Mouse (Mus musculus) CH12.LX (cell line): ENCODE measurements at regions not wholly inside any gene's neighbourhood (a gene's known extent, or its start where the extent isn't known, plus 50 kb on each side); places are given as distances from the start of the nearest gene placed in this dataset.

Source experiments
- DNase-seq: peaks from one replicate; pipeline ENCODE4 v3.0.0-alpha.2; 2013; ENCODE audit errors: extremely low read depth
- H3K27ac ChIP-seq: 2 replicates; pipeline ENCODE4 v1.5.1; 2012; ENCODE audit warnings: low read depth, mild to moderate bottlenecking, control low read depth, moderate library complexity; ENCODE audit not compliant: insufficient read depth
- H3K27me3 ChIP-seq: replicated peaks from 2 replicates; pipeline ENCODE3; 2012; ENCODE audit warnings: inconsistent platforms
- H3K36me3 ChIP-seq, 2 experiments: replicated peaks in 1 of 2; 2 replicates each; pipeline versions ENCODE3 to v1.6.1; 2012; ENCODE audit warnings: inconsistent platforms in 1 of 2, low read length in 1 of 2, mild to moderate bottlenecking in 1 of 2, mixed read lengths in 1 of 2, moderate library complexity in 1 of 2; ENCODE audit not compliant: control insufficient read depth in 1 of 2, insufficient read depth in 1 of 2
- H3K4me1 ChIP-seq, 2 experiments: 2 replicates each; pipeline ENCODE4 v1.6.1; 2012; ENCODE audit warnings: inconsistent platforms in 1 of 2, moderate library complexity in 1 of 2; ENCODE audit not compliant: insufficient read depth in 2 of 2, control insufficient read depth in 1 of 2
- H3K4me2 ChIP-seq: 2 replicates; pipeline ENCODE4 v1.6.1; 2012; ENCODE audit warnings: low read depth, mild to moderate bottlenecking, control low read depth; ENCODE audit not compliant: poor library complexity, insufficient read depth, severe bottlenecking
- H3K4me3 ChIP-seq, 3 experiments: fragments of 150-350 bp in 1 of 3; sonication (generic) in 1 of 3; replicated peaks in 1 of 3; 2 replicates each; pipeline versions ENCODE3 to v1.5.1; 2011 to 2012; ENCODE audit warnings: low read depth in 2 of 3, low read length in 2 of 3, mild to moderate bottlenecking in 2 of 3, moderate library complexity in 2 of 3, control low read depth in 1 of 3, improper control_type of control experiment in 1 of 3, inconsistent platforms in 1 of 3, mixed read lengths in 1 of 3; ENCODE audit not compliant: poor library complexity in 1 of 3
- H3K79me2 ChIP-seq: replicated peaks from 2 replicates; pipeline ENCODE4 v1.6.1; 2012; ENCODE audit warnings: mild to moderate bottlenecking, moderate library complexity; ENCODE audit not compliant: control insufficient read depth, poor library complexity, insufficient read depth, severe bottlenecking; ENCODE audit errors: extremely low read depth
- H3K9ac ChIP-seq: 2 replicates; pipeline ENCODE4 v1.6.1; 2012; ENCODE audit warnings: low read depth, mild to moderate bottlenecking, control low read depth, moderate library complexity; ENCODE audit not compliant: insufficient read depth
- H3K9me3 ChIP-seq: replicated peaks from 2 replicates; pipeline ENCODE3; 2012; ENCODE audit warnings: low read length, inconsistent platforms, mixed read lengths
- CHD1 ChIP-seq: IDR thresholded peaks from 2 replicates; pipeline ENCODE4 v1.6.1; 2012; ENCODE audit warnings: low read depth, low read length, improper control_type of control experiment, inconsistent platforms
- CHD2 ChIP-seq: IDR thresholded peaks from 2 replicates; pipeline ENCODE4 v1.6.1; 2011; ENCODE audit warnings: low read length, improper control_type of control experiment
- CTCF ChIP-seq, 2 experiments: IDR thresholded peaks in 1 of 2; conservative IDR thresholded peaks in 1 of 2; 2 replicates each; pipeline ENCODE4 v1.5.1; 2011 to 2012; ENCODE audit warnings: low read depth in 2 of 2, low read length in 2 of 2, improper control_type of control experiment in 1 of 2, inconsistent platforms in 1 of 2, mild to moderate bottlenecking in 1 of 2, moderate library complexity in 1 of 2
- EP300 ChIP-seq: IDR thresholded peaks from 2 replicates; pipeline ENCODE4 v1.6.1; 2011; ENCODE audit warnings: low read length, improper control_type of control experiment
- HCFC1 ChIP-seq: IDR thresholded peaks from 2 replicates; pipeline ENCODE4 v1.6.1; 2012; ENCODE audit warnings: low read depth, mild to moderate bottlenecking, inconsistent platforms, low read length, improper control_type of control experiment
- KAT2A ChIP-seq: IDR thresholded peaks from 2 replicates; pipeline ENCODE4 v1.6.1; 2012; ENCODE audit warnings: low read length, improper control_type of control experiment, inconsistent platforms; ENCODE audit not compliant: insufficient replicate concordance
- MAFK ChIP-seq: IDR thresholded peaks from 2 replicates; pipeline ENCODE4 v1.6.1; 2011; ENCODE audit warnings: low read length, improper control_type of control experiment; ENCODE audit not compliant: insufficient replicate concordance
- MAX ChIP-seq: IDR thresholded peaks from 2 replicates; pipeline ENCODE4 v1.6.1; 2011; ENCODE audit warnings: low read length, improper control_type of control experiment
- MEF2A ChIP-seq: IDR thresholded peaks from 2 replicates; pipeline ENCODE4 v1.6.1; 2014; ENCODE audit warnings: low read depth, mild to moderate bottlenecking, inconsistent platforms, low read length, improper control_type of control experiment, borderline replicate concordance
- NELFE ChIP-seq: IDR thresholded peaks from 2 replicates; pipeline ENCODE4 v1.6.1; 2011; ENCODE audit warnings: low read depth, low read length, improper control_type of control experiment
- NRF1 ChIP-seq: IDR thresholded peaks from 2 replicates; pipeline ENCODE4 v1.6.1; 2014; ENCODE audit warnings: low read depth, mild to moderate bottlenecking, inconsistent platforms, low read length, improper control_type of control experiment, moderate library complexity
- PAX5 ChIP-seq: IDR thresholded peaks from 2 replicates; pipeline ENCODE4 v1.6.1; 2012; ENCODE audit warnings: low read length, inconsistent platforms, mixed read lengths
- POLR2A ChIP-seq: IDR thresholded peaks from 2 replicates; pipeline ENCODE4 v1.6.1; 2011; ENCODE audit warnings: low read depth, mild to moderate bottlenecking, improper control_type of control experiment, low read length
- POLR2AphosphoS2 ChIP-seq: IDR thresholded peaks from 2 replicates; pipeline ENCODE4 v1.6.1; 2011; ENCODE audit warnings: low read depth, low read length, improper control_type of control experiment
- RAD21 ChIP-seq: IDR thresholded peaks from 2 replicates; pipeline ENCODE4 v1.6.1; 2011; ENCODE audit warnings: low read depth, mild to moderate bottlenecking, low read length, improper control_type of control experiment, moderate library complexity
- RCOR1 ChIP-seq: conservative IDR thresholded peaks from 2 replicates; pipeline ENCODE4 v1.6.1; 2012; ENCODE audit warnings: low read depth, mild to moderate bottlenecking, inconsistent platforms, low read length, improper control_type of control experiment
- TBP ChIP-seq: conservative IDR thresholded peaks from 2 replicates; pipeline ENCODE4 v1.6.1; 2011; ENCODE audit warnings: low read depth, low read length, improper control_type of control experiment
- UBTF ChIP-seq: IDR thresholded peaks from 2 replicates; pipeline ENCODE4 v1.6.1; 2012; ENCODE audit warnings: low read depth, mild to moderate bottlenecking, inconsistent platforms, low read length, improper control_type of control experiment, moderate library complexity
- USF1 ChIP-seq: IDR thresholded peaks from 2 replicates; pipeline ENCODE4 v1.6.1; 2014; ENCODE audit warnings: low read depth, mild to moderate bottlenecking, inconsistent platforms, low read length, improper control_type of control experiment
- ZC3H11A ChIP-seq: IDR thresholded peaks from 2 replicates; pipeline ENCODE4 v1.6.1; 2012; ENCODE audit warnings: low read depth, mild to moderate bottlenecking, inconsistent platforms, low read length, improper control_type of control experiment
- ZNF384 ChIP-seq: IDR thresholded peaks from 2 replicates; pipeline ENCODE4 v1.6.1; 2012; ENCODE audit warnings: low read depth, low read length, improper control_type of control experiment, inconsistent platforms
- dilution Hi-C: fragments of 300-500 bp; cut with MboI; formaldehyde crosslinking; loops from 2 replicates; pipeline ENCODE4 v1.14.3; 2020; ENCODE audit warnings: low sequenced_read_pairs; ENCODE audit not compliant: extremely low pct_unique_long_range_greater_than_20kb, extremely low pct_ligation_motif_present
- in situ Hi-C: fragments of 300-500 bp; cut with MboI; formaldehyde crosslinking; loops from 3 replicates; pipeline ENCODE4 v1.14.3; 2019; ENCODE audit warnings: low sequenced_read_pairs, low pct_ligation_motif_present, low pct_unique_long_range_greater_than_20kb, mixed read lengths

- Histone ChIP-seq H3K27ac (no peak overlapping the region), H3K9ac (no peak overlapping the region), H3K36me3 (peaks cover 0 to 6% of the 10 kb centered on the region in 2 experiments), H3K4me3 (no peak overlapping the region), H3K79me2 (no peaks in the 10 kb centered on the region)
- dilution Hi-C loops: no loop called here
- in situ Hi-C loops: no loop called here
- no peak for TF ChIP-seq NRF1
- TF ChIP-seq, all 38 proteins: peak for 0
- Histone ChIP-seq H3K4me1 (no peaks in the 10 kb centered on the region; a peak in 1 of 4 replicates), H3K9me3 (no peaks in the 10 kb centered on the region), H3K4me2 (no peak overlapping the region), H3K27me3 (no peaks in the 10 kb centered on the region)
- DNase-seq: no peak
Measured at GRCm38 (mm10) chr5:75279561-75280171, 127.6 kb downstream of the Pdgfra start.

DNA sequence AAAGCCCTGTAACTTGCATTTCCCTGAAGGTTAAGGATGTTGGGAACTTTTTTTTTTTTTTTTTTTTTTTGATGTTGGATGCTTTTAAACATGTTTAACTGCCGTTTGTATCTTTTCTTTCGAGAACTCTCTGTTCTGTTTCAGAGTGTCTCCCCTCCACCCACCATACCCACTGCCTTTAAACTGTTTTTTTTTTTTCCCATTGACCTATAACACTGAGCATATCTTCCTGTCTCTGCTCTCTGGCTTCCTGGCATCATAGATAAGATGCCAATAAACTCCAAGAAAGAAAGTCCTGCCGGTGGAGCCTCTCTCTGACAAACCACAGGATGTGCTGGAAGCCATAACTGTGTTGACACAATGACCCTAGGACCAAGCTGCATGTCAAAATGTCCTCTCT is 128.6 kb downstream of the Pdgfra start:
- TF ChIP-seq POLR2A (no peak), NRF1 (no peak), CHD1 (no peak), USF1 (no peak), NELFE (no peak), ZNF384 (no peak), RAD21 (no peak), MAFK (no peak), ZC3H11A (no peak), MEF2A (no peak)
- Histone ChIP-seq H3K9ac (no peak overlapping the region), H3K27ac (no peak overlapping the region), H3K4me2 (no peak overlapping the region), H3K4me3 (no peak overlapping the region), H3K9me3 (no peaks in the 10 kb centered on the region), H3K36me3 (peaks cover 0 to 6% of the 10 kb centered on the region in 2 experiments), H3K4me1 (no peaks in the 10 kb centered on the region; a peak in 1 of 4 replicates), H3K79me2 (no peaks in the 10 kb centered on the region), H3K27me3 (no peaks in the 10 kb centered on the region)
- in situ Hi-C loops (no loop called here), dilution Hi-C loops (no loop called here)
- no peak for DNase-seq

DNA sequence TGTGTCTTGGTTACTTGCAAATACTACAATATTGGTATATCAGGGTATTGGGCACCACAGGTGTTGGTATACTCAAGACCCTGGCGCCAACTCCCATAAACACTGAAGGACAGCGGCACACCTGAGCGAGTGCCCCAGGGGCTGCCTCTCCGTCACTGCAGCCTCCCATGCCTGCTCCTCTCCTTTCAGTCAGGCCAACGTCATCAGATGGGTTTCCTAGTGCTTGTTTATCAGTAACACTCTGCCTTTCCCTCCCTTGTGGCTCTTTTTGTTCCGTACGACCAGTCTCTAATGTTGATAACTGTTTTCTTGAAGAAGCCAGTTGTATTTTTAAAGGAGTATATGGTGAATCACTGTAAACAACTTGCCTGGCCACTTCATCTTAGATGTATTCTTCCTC is 129.4 kb downstream of the Pdgfra start:
- H3K79me2 ChIP-seq: no peaks in the 10 kb centered on the region
- H3K36me3 ChIP-seq: peaks cover 0 to 5% of the 10 kb centered on the region in 2 experiments
- no peaks in the 10 kb centered on the region for H3K9me3 ChIP-seq
- H3K9ac ChIP-seq: no peak overlapping the region
- TF ChIP-seq RCOR1 (no peak), POLR2A (no peak), MAX (no peak), CHD2 (no peak), PAX5 (no peak), HCFC1 (no peak), MAFK (no peak), UBTF (no peak), KAT2A (no peak), POLR2AphosphoS2 (no peak), TBP (no peak), CTCF (conservative IDR thresholded peaks at IDR 0.05 in 1 of 2, IDR thresholded peaks at IDR 0.05 in 1 of 2; ENCODE audit: low read depth in 2 of 2, low read length in 2 of 2) (no peak), EP300 (no peak), RAD21 (no peak), MEF2A (no peak)
- no peaks in the 10 kb centered on the region; a peak in 1 of 4 replicates for H3K4me1 ChIP-seq
- H3K4me2 ChIP-seq: no peak overlapping the region
- dilution Hi-C loops (no loop called here), in situ Hi-C loops (no loop called here)
- no peaks in the 10 kb centered on the region for H3K27me3 ChIP-seq
- no peak for DNase-seq
- H3K4me3 ChIP-seq: no peak overlapping the region
- no peak overlapping the region; the same call in 1 of the 2 replicates for H3K27ac ChIP-seq
